Mouse (Mus musculus): ENCODE measurements around the gene Cdkal1. TPM values are rescaled to one million over a fixed set of nuclear protein-coding genes. Genes with fewer than 3 reads are reported as not detected.

Gene Cdkal1
- polyA plus RNA-seq, 2 experiments, result 10.8 to 29.8 TPM

- Histone ChIP-seq H3K4me1 (ENCODE audit: control insufficient read depth, insufficient read depth, low read length) (no peaks in the 10 kb centered on the region), H3K27ac (replicated peaks; ENCODE audit: low read depth, low read length) (no peak overlapping the region), H3K4me2 (replicated peaks; ENCODE audit: low read depth, low read length, severe bottlenecking) (no peak overlapping the region), H3K9ac (ENCODE audit: low read depth, low read length, severe bottlenecking) (no peak overlapping the region), H3K4me3 (replicated peaks; ENCODE audit: low read length) (no peak overlapping the region), H3K27me3 (ENCODE audit: control insufficient read depth, insufficient read depth, low read length) (no peaks in the 10 kb centered on the region), H3K36me3 (ENCODE audit: control insufficient read depth, insufficient read depth, low read length) (no peaks in the 10 kb centered on the region), H3K9me3 (ENCODE audit: control insufficient read depth, low read length) (no peaks in the 10 kb centered on the region)
- 86% methylated on average over 13 of the region's 13 CpGs for WGBS
- ATAC-seq (ENCODE audit: low FRiP score, low read depth) (no peak), DNase-seq (ENCODE audit: low spot score) (no peak)
- TF ChIP-seq POLR2A (IDR thresholded peaks at IDR 0.05; ENCODE audit: borderline replicate concordance, extremely low read depth, insufficient read depth, insufficient read length), result no peak
Observed at GRCm38 (mm10) chr13:29150120-29150519, 705.4 kb downstream of the Cdkal1 start.

- 76% methylated on average over 6 of the region's 6 CpGs for WGBS
- Histone ChIP-seq H3K4me1 (ENCODE audit: control insufficient read depth, insufficient read depth, low read length) (no peaks in the 10 kb centered on the region), H3K4me3 (replicated peaks; ENCODE audit: low read length) (no peak overlapping the region), H3K9ac (ENCODE audit: low read depth, low read length, severe bottlenecking) (no peak overlapping the region), H3K27me3 (ENCODE audit: control insufficient read depth, insufficient read depth, low read length) (no peaks in the 10 kb centered on the region), H3K36me3 (ENCODE audit: control insufficient read depth, insufficient read depth, low read length) (no peaks in the 10 kb centered on the region), H3K27ac (replicated peaks; ENCODE audit: low read depth, low read length) (no peak overlapping the region), H3K9me3 (ENCODE audit: control insufficient read depth, low read length) (no peaks in the 10 kb centered on the region), H3K4me2 (replicated peaks; ENCODE audit: low read depth, low read length, severe bottlenecking) (no peak overlapping the region)
- ATAC-seq (ENCODE audit: low FRiP score, low read depth) (no peak), DNase-seq (ENCODE audit: low spot score) (no peak)
- no peak for TF ChIP-seq POLR2A (IDR thresholded peaks at IDR 0.05; ENCODE audit: borderline replicate concordance, extremely low read depth, insufficient read depth, insufficient read length)
Observed at GRCm38 (mm10) chr13:29149404-29149803, 706.1 kb downstream of the Cdkal1 start.

GRCm38 (mm10) chr13:29148616-29149015, 706.9 kb downstream of the Cdkal1 start:
- H3K9me3 ChIP-seq (ENCODE audit: control insufficient read depth, low read length), result no peaks in the 10 kb centered on the region
- H3K4me2 ChIP-seq (replicated peaks; ENCODE audit: low read depth, low read length, severe bottlenecking), result no peak overlapping the region
- TF ChIP-seq POLR2A (IDR thresholded peaks at IDR 0.05; ENCODE audit: borderline replicate concordance, extremely low read depth, insufficient read depth, insufficient read length), result no peak
- H3K4me1 ChIP-seq (ENCODE audit: control insufficient read depth, insufficient read depth, low read length), result no peaks in the 10 kb centered on the region
- H3K9ac ChIP-seq (ENCODE audit: low read depth, low read length, severe bottlenecking), result no peak overlapping the region
- H3K4me3 ChIP-seq (replicated peaks; ENCODE audit: low read length), result no peak overlapping the region
- no peaks in the 10 kb centered on the region for H3K36me3 ChIP-seq (ENCODE audit: control insufficient read depth, insufficient read depth, low read length)
- ATAC-seq (ENCODE audit: low FRiP score, low read depth) (no peak), DNase-seq (ENCODE audit: low spot score) (no peak)
- 87% methylated on average over 9 of the region's 9 CpGs for WGBS
- no peaks in the 10 kb centered on the region for H3K27me3 ChIP-seq (ENCODE audit: control insufficient read depth, insufficient read depth, low read length)
- H3K27ac ChIP-seq (replicated peaks; ENCODE audit: low read depth, low read length), result no peak overlapping the region

Other genes with a start within 250 kb of the Cdkal1 start
- 23.6 and 23.8 TPM in 2 replicates for gene E2f3, start 130.4 kb upstream of the Cdkal1 start, polyA plus RNA-seq (2012; rRNA removed)
- gene E2f3, start 130.4 kb upstream of the Cdkal1 start, polyA plus RNA-seq (2014; fragmentation: Nextera tagmentation; extraction: Ambion mirVana), result 10.2 and 11.1 TPM in 2 replicates

Data from limb, embryonic 14.5 days (tissue).